Mouse (Mus musculus): ENCODE measurements at regions not wholly inside any gene's neighbourhood (a gene's known extent, or its start where the extent isn't known, plus 50 kb on each side); places are given as distances from the start of the nearest gene placed in this dataset.

DNA sequence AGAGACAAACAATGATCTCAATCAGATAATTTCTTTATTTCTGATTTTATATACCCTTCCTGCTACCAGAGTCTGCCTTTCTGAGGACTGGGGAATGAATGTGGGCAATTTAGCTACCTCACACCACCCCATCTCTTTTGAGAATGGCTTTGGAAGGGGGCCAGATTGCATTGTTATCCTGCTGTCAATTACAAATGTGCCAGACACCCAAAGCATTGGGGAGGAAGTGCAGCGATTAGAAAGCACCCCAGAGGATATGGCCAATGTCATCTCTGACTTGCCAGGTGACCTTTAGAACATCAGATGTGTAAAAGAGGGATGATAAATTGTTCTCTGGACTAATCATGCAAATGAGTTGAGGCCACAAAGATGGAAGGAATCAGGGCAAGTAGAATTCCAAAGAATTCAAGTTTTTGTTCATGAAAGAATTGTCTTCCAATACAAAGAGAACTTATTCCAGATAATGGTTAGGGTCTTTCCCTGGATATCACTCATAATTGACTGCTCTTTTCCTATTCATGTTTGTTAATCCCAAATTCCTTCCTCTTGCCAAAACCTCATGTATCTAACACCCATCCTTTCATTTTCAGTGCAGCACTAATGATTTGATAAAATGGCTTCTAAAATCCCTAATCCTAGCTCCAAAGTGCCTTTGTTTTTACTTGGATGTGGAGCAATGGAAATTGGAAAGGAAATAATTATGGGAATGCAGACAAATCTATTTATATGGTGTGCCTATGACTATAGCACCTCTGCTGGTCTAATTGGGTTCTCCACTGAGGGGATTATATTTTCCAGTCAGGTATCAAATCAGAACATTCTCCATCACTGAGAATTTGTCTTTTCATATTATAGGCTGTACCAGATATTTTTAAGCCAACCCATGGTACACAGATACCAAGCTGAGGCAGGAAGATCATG lies 89.1 kb upstream of the Chl1 start:
- no peak for DNase-seq

- DNase-seq: peak; percentile 22 to 27
Measured at GRCm38 (mm10) chr6:103430933-103431594, 79.3 kb upstream of the Chl1 start.

- no peak for DNase-seq
Measured at GRCm38 (mm10) chr6:103431595-103431957, 78.8 kb upstream of the Chl1 start.

Measured in layer of hippocampus, postnatal 36 days (tissue).